Mouse (Mus musculus) kidney, postnatal 10 days (tissue): ENCODE results near the gene Aprt.

Experiments
- DNase-seq: peaks from one replicate; pipeline ENCODE4 v3.0.0; 2021; ENCODE audit warnings: mixed read lengths

The Aprt gene

DNA sequence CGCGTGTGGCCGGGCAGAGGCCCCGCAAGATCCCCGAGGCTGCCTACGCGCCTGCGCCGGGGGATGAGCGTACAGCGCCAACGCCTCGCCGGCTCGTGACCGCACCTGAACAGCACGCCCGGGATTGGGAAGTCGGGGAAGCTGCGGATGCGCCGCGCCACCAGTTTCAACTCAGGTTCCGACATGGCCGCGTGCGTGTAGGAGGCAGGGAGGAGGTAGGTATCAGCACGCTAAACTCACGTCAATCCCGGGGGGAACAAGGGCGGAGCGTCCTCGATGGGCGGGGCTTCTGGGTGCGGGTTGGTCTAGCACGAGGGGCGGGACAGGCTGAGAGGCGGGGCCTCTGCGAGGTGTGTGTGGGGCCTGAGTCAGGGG, at the start of gene Aprt:
TSS of gene Aprt (minus strand) at position 262 of the 375 bp plus-strand sequence.
- peak; percentile 96 for DNase-seq

DNA sequence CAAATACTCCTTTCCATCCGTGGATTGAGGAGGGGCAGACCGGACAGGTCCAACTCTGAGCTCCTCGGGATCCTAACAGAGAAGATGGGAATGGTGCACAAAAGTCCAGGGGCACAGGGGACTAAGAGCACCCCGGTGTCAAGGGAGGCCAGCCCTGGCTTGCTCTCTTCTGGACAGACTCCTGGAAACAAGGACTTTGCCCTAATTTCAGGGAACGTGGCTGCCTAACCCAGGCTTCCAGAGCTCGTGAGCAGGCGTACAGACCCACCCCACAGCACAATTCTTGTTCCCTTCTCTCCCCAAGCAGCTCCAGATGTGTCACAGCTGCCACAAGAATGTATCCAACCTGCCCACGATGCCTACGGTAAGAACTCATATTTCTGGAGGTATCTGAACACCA, 49.1 kb upstream of the Aprt start:
- DNase-seq, result no peak

DNA sequence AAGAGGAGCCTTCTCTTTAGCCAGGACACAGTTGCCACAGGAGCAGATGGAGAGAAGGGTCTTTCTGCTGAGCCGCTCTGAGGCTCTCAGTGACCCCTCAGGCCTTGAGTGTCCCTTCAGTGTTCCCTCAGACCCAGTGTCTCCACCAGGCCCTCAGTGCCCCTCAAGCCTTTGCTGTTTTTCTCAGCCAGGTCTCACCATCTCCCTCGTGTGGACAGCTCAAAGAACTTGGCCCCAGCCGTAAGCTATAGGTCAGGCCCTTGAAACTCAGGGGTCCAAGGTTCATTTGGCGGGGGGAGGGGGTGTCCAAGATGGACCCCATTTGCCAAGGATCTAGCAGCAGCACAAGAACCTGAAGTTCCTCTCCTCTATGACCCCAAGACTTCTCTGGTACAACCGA, 47.9 kb upstream of the Aprt start:
- DNase-seq, result no peak

DNA sequence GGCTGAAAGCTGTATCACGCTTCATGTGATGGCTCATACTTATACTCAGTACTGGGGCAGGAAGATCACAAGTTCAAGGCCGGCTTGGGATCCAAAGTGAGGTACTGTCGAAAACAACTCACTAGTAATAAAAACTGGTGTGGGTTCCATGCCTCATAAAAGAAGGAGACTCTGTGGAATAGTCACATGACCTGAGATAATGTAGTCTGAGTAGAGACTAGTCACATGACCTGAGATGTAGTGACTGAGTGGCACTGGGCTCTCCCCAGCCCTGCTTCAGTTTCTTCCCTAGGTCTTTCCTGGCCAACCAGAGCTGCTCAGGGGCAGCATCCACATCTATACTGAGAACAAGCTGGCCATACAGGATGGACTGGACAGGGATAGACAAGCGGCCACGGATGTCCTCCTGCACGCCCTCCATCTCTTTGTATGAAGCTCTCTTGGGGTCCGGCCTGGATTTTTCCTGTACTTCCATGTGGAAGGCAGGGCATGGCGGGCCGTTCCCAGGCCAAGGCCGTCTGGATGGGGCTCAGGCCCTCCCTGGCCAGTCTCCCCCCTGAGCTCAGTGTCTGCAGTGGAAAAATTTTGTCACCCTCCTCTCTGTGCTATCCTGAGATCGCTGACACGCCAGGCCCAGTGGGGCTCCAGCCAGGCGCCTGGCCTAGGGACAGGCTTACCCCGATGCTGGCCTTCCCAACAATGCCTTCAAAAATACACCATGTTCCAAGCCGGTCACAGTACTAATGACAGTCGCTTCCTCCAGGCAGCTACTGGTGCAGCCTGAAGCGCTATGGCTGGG, 47.3 kb upstream of the Aprt start:
- DNase-seq, result no peak

DNA sequence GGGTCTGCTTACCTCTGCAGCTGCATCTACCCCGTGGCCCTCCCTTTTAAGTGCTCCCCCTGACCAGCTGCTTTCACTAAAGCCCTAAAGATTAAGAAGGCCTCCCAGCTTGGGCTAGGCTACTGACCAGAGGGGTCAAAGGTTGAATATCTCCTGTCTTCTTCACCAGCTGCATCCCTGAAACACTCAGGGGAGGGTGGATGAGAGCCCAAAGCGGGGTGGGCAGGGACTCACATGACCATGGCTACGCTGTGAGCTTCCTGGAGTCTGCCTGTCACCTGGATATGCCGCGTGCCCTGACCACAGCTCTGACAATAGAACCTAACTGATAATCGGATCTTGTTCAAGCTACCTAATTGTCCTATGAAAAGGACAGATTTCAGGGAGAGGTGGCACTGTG, 46.0 kb upstream of the Aprt start, which contains the start of gene Pabpn1l:
TSS of gene Pabpn1l (minus strand) at position 13 of the 400 bp plus-strand sequence.
- no peak for DNase-seq

DNA sequence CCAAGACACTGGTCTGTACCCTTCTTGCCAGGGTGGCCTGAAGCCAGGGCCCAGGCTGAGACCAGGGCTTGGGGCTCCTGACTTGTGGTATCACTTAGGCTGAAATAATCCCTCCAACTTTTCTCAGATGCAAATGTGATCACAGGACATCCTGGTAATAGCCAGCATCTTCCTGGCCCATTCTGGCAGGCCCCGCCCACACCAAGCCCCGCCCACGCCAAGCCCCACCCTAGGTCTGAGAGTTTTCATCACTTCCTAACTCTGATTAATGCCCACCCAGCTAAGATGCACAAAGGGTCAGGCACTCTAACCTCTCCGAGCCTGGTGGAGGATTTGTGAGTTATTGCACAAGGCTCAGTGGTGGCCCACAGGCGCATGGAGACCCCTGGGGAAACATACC, 43.7 kb upstream of the Aprt start:
- DNase-seq, result no peak

DNA sequence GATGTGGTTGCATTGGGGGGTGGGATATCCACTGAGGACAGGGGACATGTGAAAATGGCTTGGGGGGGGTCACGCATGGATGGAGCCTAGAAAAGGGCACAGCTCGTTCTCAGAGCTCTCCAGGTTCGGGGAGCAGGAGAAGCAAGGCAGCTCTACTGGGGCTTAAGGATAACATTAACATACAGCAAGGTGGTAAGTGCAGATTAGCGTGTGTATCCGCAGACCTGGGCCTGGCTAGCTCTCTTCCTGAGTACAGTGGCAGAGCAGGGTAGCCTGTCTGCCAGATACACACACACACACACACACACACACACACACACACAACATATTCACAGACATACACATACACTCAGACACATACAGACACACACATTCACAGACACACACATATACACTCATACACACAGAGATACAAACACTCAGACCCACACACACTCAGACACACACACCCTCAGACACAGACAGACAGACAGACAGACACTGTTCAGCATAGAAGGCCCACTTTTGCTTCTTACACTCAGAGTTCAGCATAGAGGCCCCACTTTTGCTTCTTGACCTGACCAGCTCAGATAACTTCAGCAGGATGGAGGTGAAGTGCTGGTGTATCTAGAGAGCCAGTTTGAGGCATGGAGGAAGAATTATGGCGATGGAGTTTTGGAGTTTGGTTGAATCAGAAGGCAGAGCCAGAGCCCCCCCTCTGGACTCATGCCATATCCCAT, 42.1 kb upstream of the Aprt start:
- DNase-seq, result no peak

DNA sequence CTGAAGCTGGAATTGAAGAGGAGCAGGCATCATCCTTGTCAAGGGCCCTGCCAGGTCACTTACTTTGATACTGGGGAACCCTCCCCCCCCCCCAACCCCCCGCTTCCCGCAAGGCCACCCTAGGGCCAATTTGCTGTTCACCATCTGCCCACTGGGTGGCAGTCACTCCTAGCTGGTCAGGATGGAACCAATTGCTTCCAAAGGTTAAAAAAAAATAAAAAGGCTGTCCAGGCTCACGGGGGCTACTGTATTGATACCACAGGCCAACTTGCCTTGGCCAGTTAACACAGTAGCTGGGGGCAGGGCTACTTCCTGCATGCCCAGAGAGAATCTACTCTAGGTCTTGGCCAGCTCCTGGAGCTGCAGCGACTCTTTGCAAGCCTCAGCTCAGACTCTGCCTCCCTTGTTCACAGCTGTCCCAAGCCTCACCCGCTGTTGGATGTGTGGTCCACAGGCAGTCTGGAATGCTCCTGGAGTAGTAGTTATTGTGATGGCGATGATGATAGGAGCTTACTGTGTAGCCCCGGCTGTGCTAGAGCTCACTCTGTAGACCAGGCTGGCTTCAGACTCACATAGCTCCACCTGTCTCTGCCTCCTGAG, 41.3 kb upstream of the Aprt start:
- DNase-seq, result peak; percentile 92

DNA sequence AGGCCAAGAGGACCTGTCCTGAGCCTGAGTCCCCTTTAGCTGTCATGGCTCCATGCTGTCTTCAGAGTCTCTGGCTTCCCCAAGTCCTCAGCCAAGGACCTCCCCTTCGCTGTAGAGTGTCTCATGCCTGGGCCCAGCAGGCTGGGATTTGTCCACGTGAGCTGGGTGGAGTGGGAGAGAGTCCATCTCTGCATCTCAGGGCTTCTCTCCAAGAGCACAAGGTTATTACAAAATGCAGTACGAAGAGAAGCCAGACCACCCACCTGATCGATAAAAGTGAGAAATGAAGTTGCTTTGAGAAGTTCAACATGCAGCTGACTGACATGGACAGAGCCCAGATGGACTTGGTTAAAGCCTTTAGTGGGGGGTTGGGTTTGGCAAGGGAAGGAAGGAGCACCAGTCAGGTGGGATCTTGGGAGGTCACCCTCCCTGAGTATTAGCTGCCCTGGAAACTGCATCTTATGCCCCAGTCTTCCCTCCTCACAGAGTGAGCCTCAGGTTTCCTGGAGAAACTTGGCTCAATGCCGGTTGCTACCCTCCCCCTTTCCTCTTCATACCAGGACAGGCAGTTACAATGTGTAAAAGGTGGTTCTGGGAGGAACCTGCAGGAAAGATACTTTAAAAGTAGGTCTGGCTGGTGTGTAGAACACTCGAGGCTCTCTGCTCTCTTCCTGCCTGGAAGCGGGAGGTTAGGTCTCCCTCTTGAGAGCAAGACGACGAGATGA, 39.6 kb upstream of the Aprt start:
- DNase-seq, result no peak

DNA sequence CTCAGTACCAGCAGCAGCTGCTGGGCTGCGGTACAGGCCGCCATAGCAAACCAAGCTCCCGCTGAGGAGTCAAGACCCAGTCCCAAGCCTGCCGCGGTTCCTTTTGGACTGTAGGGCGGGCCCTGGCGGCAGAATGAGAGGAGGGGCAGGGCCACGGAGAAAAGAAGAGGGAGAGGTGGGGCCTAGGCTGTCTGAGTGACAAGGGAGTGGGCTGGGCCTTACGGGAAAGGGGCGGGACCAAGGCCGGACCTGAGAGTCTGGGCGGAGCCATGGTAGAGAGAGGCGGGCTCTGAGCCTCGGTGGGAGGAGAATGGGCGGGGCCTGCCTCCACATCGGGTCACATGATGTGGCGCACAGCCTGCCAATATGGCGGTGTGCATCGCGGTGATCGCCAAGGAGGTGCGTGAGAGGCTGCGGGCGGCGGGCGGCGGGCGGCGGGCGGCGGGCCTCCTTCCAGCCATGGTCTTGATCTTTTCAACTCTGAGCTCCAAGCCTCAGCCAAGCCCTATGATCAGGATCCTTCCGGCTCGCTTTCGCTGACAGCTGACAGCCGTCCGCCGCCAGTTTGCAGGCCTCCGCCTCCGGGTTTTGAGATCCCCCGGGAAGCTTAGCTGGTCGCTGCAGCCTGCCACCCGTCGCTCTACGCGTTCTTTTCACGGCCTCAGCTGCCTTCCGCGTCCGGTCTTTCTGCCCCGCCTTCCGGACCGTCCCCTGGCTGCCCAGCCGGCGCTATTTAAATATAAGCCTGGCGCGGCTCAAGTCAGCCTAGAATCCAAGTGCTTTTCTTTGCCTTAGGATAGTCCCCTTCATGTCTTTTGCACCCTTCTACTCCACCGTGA, 34.8 kb upstream of the Aprt start, which contains the start of the genes Galns and Trappc2l:
TSS of gene Galns (minus strand) at position 169 of the 839 bp plus-strand sequence.
TSS of gene Trappc2l (plus strand) at position 346 of the 839 bp plus-strand sequence.
- peak; percentile 98 for DNase-seq

DNA sequence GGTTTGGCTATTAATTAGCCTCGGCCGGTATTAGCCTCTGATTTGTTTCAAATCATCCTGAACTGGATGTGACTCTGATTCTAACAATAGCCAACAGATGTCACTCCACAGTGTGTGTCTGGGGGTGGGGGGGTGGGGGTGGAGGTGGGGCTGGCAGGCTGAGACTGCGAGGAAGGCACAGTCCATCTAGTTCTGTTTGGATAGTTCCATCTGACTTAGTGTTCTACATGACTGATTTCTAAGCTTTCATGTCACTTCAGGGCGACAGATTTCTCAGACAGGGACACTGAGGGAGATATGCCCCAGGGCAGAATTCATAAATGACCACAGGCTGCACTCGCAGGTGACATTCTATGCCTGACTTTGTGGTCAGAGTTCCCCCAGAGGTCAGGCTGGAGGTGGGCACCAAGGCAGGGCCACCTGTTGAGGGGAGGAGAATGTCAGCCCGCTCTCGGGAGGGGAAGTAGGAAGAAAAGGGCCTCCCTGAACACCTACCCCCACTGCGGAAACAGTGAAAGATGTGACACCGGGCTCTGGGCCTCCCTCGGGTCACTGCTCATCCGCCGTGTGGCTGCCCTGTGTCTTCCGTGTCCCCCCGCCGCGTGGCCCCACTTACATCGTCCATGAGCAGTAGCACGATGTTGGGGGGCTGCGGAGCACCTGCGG, 34.0 kb upstream of the Aprt start:
- DNase-seq, result no peak

DNA sequence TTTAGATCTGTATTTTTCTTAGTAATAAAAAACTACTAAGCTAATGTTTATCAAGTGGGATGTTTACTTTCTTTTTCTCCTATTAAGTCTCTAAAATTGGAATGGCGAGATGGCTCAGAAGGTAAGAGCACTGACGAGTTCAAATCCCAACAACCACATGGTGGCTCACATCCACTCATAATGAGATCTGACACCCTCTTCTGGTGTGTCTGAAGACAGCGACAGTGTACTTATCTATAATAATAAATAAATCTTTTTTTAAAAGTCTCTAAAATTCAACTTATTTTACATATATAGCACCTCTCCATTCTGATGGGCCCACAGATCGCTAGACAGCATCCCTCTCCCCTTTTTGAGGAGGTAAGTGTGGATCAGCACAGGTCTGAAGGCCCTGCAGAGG, 33.5 kb upstream of the Aprt start:
- DNase-seq, result no peak

DNA sequence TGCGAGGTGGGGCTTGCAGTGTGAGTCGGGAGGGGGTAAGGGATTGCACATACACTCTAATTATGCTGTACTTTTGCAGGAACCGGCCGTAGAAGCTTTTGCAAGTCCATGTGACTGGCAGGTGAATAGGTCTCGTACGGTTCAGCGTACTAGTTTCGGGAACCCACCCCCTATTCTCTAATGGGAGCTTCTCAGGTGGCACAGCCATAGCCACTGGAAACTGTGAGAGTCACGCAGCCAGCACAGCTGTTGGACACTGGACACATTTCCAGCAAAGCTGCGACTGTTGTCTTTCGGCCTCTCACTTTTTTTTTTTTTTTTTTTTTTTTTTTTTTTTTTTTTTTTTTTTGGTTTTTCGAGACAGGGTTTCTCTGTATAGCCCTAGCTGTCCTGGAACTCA, 30.1 kb upstream of the Aprt start:
- DNase-seq, result no peak

DNA sequence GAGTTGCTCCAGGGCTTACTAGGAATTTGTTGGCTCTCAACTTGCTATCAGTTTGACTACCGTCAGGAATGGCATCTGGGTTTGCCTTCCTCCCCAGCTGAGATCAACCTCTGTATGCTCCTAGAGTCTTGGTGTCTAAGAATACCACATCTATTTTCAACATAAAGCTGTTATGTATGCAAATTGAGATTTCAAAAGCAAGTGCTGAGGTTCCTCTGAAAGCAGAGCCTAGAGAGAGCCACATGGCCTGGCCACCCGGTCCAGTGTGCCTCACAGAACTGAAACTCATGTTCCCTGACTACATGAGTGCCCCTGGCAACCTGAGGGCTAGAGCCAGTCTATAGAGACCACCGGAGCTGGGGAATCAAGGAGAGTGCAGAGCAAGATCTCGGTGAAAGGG, 28.7 kb upstream of the Aprt start:
- DNase-seq, result no peak

DNA sequence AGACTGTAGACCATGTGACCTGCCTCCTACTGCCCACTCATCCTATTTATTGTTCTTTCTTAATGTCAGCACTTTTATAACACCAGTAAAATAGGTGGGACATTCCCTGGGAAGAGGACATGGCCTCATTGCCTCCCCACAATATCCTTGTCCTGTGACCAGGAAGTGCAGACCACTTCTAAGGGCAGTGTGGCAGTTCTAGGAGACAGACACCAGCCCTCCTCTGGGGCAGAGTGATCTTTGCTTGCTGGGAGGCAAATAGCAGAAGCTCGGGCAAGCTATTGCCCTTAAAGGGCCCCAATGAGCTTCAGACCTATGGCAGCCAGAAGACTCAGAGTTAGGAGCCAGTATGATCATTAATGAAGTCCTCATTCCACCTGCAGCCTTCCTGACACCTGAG, 27.9 kb upstream of the Aprt start:
- no peak for DNase-seq

DNA sequence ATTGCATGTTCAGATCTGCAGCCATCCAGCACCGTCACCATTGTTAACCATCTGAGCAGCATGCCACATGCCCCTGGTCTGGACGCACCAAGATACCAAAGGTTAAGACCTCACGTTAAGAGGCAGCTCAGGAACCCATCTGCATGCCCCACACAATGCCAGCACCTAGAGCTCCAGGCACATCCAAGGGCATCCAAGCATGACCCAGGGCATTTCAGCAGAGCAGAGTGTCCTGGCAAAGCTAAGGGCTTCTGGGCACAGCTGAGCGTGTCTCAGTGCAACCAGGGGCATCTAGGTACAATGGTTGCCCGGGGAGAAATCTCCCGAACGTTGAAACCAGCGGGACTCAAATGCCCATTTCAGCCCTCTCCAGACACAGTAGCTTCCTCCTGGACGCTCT, 24.0 kb upstream of the Aprt start:
- no peak for DNase-seq

DNA sequence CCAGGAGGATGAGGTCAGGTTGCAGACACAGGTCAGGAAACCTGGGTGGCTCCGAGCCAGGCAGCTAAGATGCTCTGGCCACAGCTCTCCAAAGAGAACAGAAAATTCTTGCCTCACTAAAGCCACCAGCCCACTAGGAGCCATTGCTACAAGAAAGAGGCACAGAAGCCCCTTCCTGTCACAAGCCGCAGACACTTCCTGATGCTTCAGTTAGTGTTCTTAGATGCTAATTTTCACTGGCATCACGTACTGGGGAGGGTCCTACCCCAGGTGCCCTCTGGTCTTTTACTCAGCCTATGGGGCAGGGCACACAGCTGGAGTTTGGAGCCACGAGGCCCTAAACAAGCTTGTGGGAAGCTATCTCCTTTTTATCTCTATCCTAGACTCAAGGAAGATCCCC, 19.3 kb upstream of the Aprt start:
- DNase-seq, result no peak

DNA sequence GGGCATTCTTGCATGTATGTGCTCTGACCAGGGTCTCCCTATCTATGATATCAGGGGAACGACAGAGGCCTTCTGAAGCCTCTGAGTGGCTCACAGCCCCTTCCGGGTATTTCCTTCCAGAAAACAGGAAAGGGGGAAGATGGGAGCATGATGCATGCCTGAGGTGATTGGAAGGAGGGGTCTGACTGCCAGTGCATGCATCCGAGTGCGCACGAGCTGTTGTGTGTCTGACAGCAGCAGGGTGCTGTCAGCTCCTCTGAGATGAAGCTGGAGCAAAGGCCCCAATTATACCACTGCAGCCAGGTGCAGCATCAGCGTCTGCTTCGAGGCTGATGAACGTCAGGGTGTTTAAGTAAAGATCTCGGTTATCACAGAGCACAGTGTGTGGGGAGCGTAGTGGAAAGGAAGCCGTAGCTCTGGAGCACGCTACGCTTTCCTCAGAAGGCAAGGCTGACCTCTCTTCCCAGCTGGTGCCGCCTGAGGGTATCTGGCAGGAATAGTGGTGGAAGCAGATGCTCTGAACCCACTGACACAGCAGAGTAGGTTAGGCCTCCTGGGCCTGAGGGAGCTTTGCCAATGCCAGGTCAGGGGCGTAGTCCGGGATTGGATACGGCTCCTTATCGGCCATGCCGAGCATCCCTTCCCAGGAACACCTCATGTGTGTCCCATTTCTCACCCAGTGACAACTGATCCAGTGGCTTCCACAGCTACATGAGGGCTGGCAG, 17.2 kb upstream of the Aprt start:
- DNase-seq, result no peak

DNA sequence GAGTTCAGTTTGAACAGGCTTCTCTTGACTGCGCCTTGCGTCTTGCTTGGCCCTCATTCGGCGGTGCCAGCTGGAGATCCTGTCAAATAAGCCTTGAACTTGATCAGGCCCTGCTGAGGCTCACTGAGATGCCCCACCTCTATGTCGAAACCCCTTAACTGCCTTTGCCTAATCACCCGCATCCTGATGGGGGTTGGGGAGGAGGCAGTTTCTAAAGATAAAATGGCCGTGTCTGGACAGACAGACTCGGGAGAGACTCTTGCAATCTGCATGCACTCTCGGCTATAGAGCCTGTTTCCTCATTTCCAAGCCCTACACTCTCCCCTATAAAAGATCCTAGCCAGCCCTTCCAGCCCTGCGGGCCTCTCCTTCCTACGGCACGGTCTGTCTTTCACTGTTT, 16.5 kb upstream of the Aprt start:
- no peak for DNase-seq

DNA sequence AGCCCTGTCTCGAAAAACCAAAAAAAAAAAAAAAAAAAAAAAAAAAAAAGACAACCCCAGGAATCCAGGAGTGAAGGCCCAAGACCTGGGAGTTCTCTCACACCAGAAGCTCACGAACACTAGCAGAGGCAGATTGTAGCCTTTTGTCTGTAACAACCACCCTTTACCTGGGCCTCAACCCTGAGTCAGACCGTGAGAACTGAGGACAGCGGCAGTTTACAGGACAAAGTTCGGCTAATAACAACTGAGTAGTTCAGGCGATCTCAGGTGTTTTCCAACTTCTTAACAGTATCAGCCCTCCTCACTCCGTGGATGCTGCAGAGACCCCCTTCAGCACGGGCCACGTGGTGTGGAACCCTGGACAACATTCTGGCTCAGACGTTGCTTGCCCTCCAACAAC, 10.0 kb upstream of the Aprt start:
- DNase-seq, result no peak

DNA sequence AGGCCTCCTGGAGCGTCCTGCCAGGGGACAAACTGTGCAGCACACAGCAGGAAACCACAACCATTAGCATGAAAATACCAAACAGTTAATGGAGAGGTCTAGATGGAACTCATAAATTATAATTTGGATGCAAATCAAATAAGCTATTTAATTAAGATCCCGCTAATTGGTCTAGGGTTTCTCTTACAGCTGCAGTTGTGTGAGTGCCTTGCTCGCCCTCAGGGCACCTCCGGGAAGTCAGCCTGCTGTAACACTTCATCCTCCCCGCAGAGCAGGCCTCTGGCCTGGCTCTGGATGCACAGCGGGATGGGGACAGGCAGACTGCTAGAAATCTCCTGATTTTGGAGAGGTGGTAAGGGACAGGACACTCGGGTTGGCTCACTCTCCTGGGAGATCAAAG, 9.5 kb upstream of the Aprt start:
- no peak for DNase-seq
